Mouse (Mus musculus) spleen, postnatal 4 days (tissue): ENCODE results near the gene Ceacam1.
"Not testable (repeated sequence)": the region's sequence is repeated elsewhere in the genome, so short reads cannot be mapped to it uniquely, and the experiment has no call there.

Experiments
- DNase-seq, 2 experiments: peaks; one replicate each; pipeline ENCODE4 v3.0.0; 2022; ENCODE audit warnings: low spot score in 2 of 2

Ceacam1 gene

GRCm38 (mm10) chr7:25477091-25477751, at the start of gene Ceacam1:
Gene Ceacam1, minus strand, starts transcription at chr7:25477603.
- DNase-seq: peak; percentile 75 to 78

- not testable (repeated sequence) for DNase-seq
These were observed 38.8 kb upstream of the Ceacam1 start for GRCm38 (mm10) chr7:25516070-25516777.

- DNase-seq: not testable (repeated sequence)
These were observed 38.3 kb upstream of the Ceacam1 start for GRCm38 (mm10) chr7:25515667-25516066.

GRCm38 (mm10) chr7:25509925-25510324, 32.5 kb upstream of the Ceacam1 start:
- DNase-seq: no peak

- no peak for DNase-seq
These were observed 17.2 kb upstream of the Ceacam1 start for GRCm38 (mm10) chr7:25494649-25495048.

- DNase-seq: not testable (repeated sequence)
These were observed 13.3 kb upstream of the Ceacam1 start for GRCm38 (mm10) chr7:25490698-25491097.

- not testable (repeated sequence) for DNase-seq
These were observed 12.0 kb upstream of the Ceacam1 start for GRCm38 (mm10) chr7:25489382-25489781.

GRCm38 (mm10) chr7:25486186-25486585, 8.8 kb upstream of the Ceacam1 start:
- DNase-seq: peak in 1 of 2 experiments; percentile 38

- DNase-seq: no peak
These were observed 7.7 kb upstream of the Ceacam1 start for GRCm38 (mm10) chr7:25485061-25485460.

GRCm38 (mm10) chr7:25483133-25483735, 5.8 kb upstream of the Ceacam1 start:
- DNase-seq: no peak

- not testable (repeated sequence) for DNase-seq
These were observed 3.4 kb upstream of the Ceacam1 start for GRCm38 (mm10) chr7:25480791-25481190.

GRCm38 (mm10) chr7:25479440-25479839, 2.0 kb upstream of the Ceacam1 start:
- peak; percentile 47 to 68 for DNase-seq

- not testable (repeated sequence) for DNase-seq
These were observed 320 bp upstream of the Ceacam1 start for GRCm38 (mm10) chr7:25477752-25478093.

GRCm38 (mm10) chr7:25471821-25472220, 5.6 kb downstream of the Ceacam1 start:
- not testable (repeated sequence) for DNase-seq

GRCm38 (mm10) chr7:25465586-25465985, 11.8 kb downstream of the Ceacam1 start:
- not testable (repeated sequence) for DNase-seq

- no peak for DNase-seq
These were observed 12.4 kb downstream of the Ceacam1 start for GRCm38 (mm10) chr7:25465010-25465409.

GRCm38 (mm10) chr7:25462033-25462337, 15.4 kb downstream of the Ceacam1 start:
- DNase-seq: not testable (repeated sequence)

GRCm38 (mm10) chr7:25461336-25462032, 15.9 kb downstream of the Ceacam1 start:
- DNase-seq: not testable (repeated sequence)

GRCm38 (mm10) chr7:25452103-25452502, 25.3 kb downstream of the Ceacam1 start:
- no peak for DNase-seq

- no peak for DNase-seq
These were observed 27.2 kb downstream of the Ceacam1 start for GRCm38 (mm10) chr7:25449913-25450890.

GRCm38 (mm10) chr7:25440816-25441153, 36.6 kb downstream of the Ceacam1 start:
- no peak for DNase-seq
